Mouse (Mus musculus) adrenal gland (tissue): Measurements from ENCODE around the gene Pask.

Source experiments
- intact Hi-C: fragments of 180-260 bp; cut with DNase I; formaldehyde crosslinking; loops from one replicate; pipeline ENCODE4 v1.15.1; 2025
- microRNA-seq, 2 experiments: library from miRNA; unstranded; fragments of <30 nt; microRNA quantifications; one replicate each; pipeline ENCODE4; 2019

Pask gene

DNA sequence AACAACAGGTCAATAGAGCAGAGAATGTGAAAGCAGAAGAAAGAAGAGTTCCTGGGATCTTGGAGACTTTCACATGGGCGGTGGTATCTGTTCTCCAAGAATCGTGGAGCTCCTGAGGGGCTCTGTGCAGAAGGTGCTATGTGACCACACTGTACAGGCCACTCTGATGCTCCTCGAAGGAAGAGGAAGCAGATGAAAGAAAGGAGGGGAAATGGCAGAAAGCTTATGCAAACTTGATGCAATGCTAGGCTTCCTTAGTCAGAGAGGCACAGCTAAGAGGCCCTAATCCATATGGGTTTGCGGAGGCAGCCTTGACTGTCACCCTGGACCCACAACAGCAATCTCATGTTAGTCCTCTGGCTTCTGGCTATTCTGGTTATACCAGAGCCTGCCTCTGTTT is 52.3 kb downstream of the Pask start:
- intact Hi-C loops, result no loop called here

DNA sequence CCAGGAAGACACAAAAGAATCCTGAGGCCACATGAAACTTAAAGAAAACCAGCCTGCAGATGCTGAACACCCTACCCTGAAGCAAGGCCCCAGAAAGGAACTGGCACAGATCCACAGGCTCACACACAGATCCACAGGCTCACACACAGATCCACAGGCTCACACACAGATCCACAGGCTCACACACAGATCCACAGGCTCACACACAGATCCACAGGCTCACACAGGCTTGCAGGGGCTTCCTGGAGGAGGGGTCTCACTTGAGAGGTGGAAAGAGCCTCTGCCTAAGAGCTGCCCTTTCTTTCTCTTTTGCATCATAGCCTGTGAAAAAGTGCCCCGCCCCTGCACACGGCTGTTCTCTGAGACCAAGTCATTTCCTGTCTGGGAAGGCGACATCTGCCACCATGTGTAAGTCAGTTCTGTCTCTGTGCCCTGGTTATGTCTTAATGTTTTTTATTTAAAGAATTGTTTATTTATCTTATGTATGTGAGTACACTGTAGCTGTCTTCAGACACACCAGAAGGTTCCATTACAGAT is 53.5 kb downstream of the Pask start:
- intact Hi-C loops, result no loop called here

DNA sequence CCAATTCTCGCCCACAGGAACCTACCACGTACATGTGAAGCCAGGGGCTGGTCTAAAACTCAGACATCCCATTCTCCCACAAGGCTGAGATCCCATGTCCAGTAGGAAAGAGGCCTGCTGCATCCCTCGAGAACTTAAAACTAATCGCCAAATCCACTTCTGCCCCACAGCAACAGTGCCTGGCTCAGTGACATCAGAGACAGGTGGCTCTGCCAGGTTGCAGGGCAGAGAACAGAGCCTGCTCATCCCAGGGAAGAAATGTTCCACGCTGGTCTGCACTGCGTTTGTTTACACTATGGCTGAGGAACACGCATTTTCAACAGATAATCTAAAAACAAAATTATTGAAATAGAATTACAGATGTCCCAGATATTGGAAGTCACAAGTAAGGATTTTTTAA is 66.2 kb downstream of the Pask start:
- intact Hi-C loops, result no loop called here

DNA sequence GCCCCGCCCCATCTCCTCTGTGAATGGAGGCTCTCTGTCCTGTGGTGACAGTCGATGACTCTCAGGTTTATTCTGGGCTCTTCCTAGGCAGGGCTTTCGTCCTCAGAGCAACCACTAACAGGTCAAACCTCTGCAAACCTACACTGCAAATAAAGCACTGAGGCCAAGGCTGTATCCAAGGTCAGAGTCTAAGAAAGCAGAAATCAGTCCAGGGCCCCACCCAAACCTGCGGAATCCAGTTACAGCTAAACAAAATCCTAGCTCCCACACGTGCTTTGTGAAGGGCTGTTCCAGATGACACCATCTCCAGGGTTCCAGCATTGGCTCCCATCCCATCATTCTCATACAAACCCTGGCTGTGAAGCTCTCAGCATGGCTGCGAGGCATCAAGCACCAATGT is 67.7 kb downstream of the Pask start:
- intact Hi-C loops, result no loop called here

DNA sequence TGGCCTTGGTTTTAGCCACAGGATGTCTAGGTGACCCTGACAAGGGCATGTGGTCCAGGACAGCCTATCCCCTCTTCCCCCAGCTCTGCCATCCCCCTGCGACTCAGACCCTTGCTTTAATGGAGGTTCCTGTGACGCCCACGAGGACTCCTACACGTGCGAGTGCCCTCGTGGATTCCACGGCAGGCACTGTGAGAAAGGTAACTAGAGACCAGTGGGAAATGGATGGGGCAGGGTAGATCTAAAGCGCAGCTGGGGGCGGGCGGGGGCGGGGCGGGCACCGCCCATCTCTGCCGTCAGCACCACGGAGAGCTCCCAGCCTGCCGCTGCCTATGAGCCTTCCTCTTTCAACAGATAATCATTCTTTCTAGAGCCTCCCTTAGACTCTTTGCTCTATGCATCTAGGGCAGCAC is 70.9 kb downstream of the Pask start:
- intact Hi-C loops, result no loop called here

DNA sequence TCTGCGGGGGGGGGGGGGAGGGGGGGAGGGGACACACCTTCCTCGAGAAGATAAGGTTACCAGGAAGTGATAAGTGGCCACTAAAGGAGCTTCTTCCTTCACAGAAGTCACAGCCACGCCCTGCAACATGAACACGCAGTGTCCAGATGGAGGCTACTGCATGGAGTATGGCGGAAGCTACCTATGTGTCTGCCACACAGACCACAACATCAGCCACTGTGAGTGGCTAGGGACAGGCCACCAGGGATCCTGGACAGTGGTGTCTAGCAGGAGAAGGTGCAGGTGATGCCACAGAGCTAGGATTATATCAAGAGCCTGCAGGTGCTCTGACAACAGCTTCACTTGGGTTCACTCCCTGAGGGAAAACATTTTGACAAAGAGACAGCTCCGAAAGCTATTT is 71.5 kb downstream of the Pask start:
- intact Hi-C loops, result no loop called here

DNA sequence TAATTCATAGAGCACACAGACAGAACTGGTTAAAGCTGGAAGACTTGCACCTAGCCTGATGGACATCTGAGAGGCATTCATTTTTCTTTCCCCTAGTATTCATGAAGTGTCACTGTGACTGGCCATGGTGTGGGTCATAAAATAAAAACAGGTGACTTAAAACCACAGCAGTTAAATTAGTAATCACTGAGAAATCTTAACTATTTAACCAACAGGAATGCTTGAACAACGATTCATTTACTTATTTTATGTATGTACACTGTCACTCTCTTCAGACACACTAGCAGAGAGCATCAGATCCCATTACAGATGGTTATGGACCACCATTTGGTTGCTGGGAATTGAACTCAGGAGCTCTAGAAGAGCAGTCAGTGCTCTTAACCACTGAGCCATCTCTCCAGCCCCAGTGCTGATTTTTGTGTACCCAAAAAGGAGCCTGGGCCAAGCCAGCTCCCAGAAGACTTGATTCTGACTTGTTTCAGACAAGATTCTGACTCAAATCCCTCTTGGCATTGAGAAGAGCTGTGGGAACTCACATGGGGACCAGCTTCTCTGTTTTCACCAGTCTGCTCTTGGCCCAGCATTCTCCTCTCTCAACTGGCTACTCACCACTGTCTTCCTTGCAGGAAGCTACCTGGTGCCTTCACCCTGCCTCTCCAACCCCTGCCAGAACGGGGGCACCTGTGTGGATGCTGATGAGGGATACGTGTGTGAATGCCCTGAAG is 72.6 kb downstream of the Pask start:
- intact Hi-C loops, result no loop called here

DNA sequence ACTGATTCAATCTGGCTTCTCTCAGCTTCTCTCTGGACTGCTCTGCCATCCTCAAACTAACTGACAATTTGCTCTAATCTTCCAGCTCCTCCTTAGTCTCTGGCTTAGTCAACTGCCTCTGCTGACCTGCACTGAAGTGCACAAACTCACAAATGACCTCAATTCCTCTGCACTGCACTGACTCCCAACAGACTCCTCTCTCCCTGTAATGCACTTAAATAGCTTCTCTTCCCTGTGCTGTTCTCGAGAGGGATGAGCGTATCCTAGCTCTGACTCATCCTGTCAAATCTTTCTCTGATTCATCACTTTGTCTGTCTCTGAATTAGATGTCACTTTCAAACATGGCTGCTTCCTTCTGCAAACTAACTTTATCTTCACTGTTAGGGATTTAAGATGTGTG is 75.0 kb downstream of the Pask start:
- intact Hi-C loops, result no loop called here

DNA sequence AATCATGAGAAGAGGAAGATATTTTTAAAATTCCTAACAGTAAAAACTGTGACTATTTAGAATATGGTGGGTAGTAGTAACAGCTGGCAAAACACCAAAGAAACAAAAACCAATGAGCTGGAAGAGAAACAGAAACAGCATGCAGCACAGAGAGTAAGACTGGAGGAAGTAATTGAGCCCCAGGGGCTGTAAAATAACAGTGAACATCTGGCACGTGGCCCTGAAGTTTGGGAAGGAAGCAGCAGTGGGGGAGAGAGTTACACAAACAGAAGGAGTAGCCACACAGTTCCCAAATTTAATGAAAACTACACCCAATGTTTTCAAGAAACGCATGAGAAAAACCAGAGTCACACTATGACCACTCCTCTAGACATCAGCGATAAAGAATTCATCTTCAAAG is 76.1 kb downstream of the Pask start:
- intact Hi-C loops, result no loop called here

Small RNAs within 50 kb of the gene (microRNA-seq; reads per million reads assigned to microRNA genes)
- 0 reads per million in 2 experiments for gene Mir6345
- 0.11 to 0.86 reads per million in 2 experiments for gene Mir6901
- 0 reads per million in 2 experiments for gene Mir6902
